Mouse (Mus musculus): Measurements from ENCODE around the gene Sdc3. TPM values are rescaled to one million over a fixed set of nuclear protein-coding genes. Genes with fewer than 3 reads are reported as not detected.

Sdc3 gene
- polyA plus RNA-seq (2016; fragmentation: Nextera tagmentation; extraction: Ambion mirVana), result 60.5 and 66.7 TPM in 2 replicates

DNA sequence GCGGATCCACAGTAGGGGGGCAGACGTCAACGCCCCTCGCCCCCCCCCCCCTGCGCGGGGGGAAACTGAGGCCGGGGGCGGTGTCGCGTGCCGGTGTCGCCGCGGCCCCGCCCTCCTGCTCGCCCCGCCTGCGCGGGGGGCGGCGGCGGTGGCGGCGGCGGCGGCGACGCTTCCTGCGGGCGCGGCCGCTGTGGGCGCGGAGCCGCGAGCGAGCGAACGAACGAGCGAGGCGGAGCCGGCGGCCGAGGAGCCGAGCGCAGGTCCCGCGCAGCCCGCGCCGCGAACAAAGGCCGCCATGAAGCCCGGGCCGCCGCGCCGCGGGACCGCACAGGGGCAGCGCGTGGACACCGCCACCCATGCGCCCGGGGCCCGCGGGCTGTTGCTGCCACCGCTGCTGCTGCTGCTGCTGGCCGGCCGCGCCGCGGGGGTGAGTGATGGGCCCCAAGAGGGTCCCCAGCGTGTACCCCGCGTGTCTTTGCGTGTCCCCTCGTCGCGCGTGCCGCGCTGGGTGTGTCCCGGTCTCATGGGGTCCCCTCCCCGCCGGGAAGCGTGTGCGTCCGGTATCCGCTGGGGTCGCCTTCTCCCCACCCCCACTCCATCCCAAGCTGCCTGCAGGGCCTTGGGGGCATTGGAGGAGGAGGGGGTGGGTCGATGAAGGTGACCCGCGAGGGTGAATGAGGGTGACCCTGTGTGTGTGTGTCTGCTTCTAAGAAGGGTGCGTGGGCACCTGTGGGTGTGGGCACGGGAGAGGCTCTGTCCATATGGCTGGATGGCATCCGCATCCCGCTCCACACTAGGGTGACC lies at the start of gene Sdc3:
Gene Sdc3 (plus strand): TSS at position 162 of the 804 bp plus-strand sequence.
- Histone ChIP-seq H3K4me3 (peak within 1 kb of the TSS; percentile 91), H3K27me3 (peaks cover 13% of the 10 kb centered on the region), H3K4me1 (peaks cover 38% of the 10 kb centered on the region), H3K27ac (peak within 1 kb of the TSS; percentile 84), H3K9me3 (replicated peaks) (no peaks in the 10 kb centered on the region), H3K9ac (peak within 1 kb of the TSS; percentile 98), H3K36me3 (no peaks in the 10 kb centered on the region), H3K4me2 (replicated peaks) (peak within 1 kb of the TSS; percentile 96)
- ATAC-seq (ENCODE audit: low FRiP score), result peak; percentile 36
- 3% methylated on average over 64 of the region's 99 CpGs for WGBS

GRCm38 (mm10) chr4:130744058-130744457 lies 48.3 kb upstream of the Sdc3 start:
- Histone ChIP-seq H3K36me3 (peaks cover 77% of the 10 kb centered on the region), H3K9ac (no peak overlapping the region), H3K4me1 (no peaks in the 10 kb centered on the region), H3K27ac (no peak overlapping the region), H3K27me3 (no peaks in the 10 kb centered on the region), H3K9me3 (replicated peaks) (no peaks in the 10 kb centered on the region), H3K4me3 (no peak overlapping the region), H3K4me2 (replicated peaks) (no peak overlapping the region)
- WGBS, result 90% methylated on average over 4 of the region's 4 CpGs
- ATAC-seq (ENCODE audit: low FRiP score), result no peak

DNA sequence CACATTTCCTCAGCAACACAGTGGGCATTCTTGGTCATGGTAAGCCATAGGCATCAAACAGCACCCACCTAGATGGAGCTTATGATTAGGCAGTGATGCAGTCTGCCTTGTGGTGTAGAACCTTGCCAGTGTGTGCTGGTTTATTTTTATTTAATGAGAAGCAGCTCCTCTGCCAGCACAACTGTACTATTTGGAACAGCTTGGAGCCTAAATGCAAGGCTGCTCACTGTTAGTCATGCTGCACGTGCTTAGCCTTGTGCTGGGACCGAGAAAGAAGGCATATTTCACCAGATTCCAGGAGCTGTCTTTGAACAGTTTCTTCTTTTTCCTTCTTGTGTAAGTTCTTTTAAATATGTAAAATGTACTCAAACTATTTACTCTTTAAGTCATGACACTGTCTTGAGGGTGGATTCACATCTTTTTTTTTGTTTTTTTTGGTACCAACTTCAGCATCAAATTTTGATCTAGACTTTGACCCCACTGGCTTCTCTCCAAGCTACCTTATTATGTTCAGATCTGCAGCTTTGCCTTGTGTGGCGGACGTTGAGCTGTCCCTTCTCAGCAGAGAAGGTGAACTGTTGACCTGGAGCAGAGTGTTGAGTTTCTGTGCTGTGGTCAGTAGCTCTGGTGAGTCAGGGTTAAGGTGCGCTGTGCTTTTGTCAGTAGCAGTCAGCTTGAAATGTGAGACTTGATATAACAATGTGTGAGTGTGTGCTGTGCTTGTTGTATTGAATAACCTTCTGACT lies 46.6 kb upstream of the Sdc3 start:
- WGBS, result 77% methylated on average over 5 of the region's 5 CpGs
- Histone ChIP-seq H3K27ac (no peak overlapping the region), H3K4me1 (no peaks in the 10 kb centered on the region), H3K36me3 (peaks cover 91% of the 10 kb centered on the region), H3K4me2 (replicated peaks) (no peak overlapping the region), H3K27me3 (no peaks in the 10 kb centered on the region), H3K4me3 (no peak overlapping the region), H3K9me3 (replicated peaks) (no peaks in the 10 kb centered on the region), H3K9ac (no peak overlapping the region)
- ATAC-seq (ENCODE audit: low FRiP score), result no peak

DNA sequence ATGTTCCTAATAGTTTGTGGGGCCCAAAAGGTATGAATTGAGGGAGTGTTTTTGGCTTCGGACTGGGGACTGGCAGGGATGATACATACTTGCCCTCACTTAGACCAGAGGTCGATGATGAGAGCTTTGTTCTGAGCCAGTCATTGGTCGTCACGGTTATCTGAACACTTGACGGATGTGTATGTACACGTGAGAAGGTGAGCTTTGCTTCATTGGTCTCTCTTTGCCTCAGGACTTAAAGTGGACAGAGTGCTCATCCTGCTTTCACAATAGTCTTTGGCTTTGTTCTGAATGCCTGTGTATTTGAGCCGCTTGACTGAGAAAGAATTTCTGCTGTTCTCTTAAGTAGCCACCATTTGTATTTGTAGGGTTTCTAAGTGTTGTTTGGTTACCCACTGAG lies 42.8 kb upstream of the Sdc3 start:
- Histone ChIP-seq H3K36me3 (peaks cover 93% of the 10 kb centered on the region), H3K4me1 (no peaks in the 10 kb centered on the region), H3K9ac (no peak overlapping the region), H3K27me3 (no peaks in the 10 kb centered on the region), H3K4me2 (replicated peaks) (no peak overlapping the region), H3K27ac (no peak overlapping the region), H3K4me3 (no peak overlapping the region), H3K9me3 (replicated peaks) (no peaks in the 10 kb centered on the region)
- no peak for ATAC-seq (ENCODE audit: low FRiP score)
- WGBS, result 71% methylated on average over 7 of the region's 7 CpGs

DNA sequence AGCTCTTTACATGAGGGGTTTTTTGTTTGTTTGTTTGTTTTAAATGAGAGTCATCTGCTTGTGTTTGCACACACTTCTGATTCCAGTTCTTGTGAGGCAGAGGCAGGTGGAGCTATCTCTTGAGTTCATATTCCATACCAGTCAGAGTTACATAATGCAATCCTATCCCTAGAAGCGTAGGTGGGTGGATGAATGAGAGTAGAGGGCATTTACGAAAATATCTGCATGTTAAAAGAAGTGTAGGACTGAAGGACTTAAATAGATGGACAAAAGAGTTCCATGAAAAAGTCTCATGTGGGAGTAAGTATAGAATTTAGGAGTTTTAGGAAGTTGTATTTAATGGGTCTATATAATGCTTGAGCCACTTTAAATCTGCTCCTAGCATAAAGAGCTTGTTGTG lies 40.4 kb upstream of the Sdc3 start:
- Histone ChIP-seq H3K27ac (no peak overlapping the region), H3K4me1 (no peaks in the 10 kb centered on the region), H3K9ac (no peak overlapping the region), H3K27me3 (no peaks in the 10 kb centered on the region), H3K4me3 (no peak overlapping the region), H3K9me3 (replicated peaks) (no peaks in the 10 kb centered on the region), H3K4me2 (replicated peaks) (no peak overlapping the region), H3K36me3 (peaks cover 87% of the 10 kb centered on the region)
- WGBS, result 91% methylated on average over 2 of the region's 2 CpGs
- ATAC-seq (ENCODE audit: low FRiP score), result no peak

DNA sequence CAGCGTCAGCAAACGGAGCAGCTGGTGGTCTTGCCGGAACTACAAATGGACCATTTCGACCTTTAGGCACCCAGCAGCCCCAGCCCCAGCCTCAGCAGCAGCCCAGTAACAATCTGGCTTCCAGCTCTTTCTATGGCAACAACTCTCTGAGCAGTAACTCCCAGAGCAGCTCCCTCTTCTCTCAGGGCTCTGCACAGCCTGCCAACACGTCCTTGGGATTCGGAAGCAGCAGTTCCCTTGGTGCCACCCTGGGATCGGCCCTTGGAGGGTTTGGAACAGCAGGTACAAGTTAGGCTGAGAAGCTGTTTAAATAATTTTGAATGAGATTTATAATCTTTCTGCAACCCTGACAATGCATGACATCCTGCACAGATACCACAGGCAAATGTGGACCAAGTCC lies 39.7 kb upstream of the Sdc3 start:
- Histone ChIP-seq H3K4me2 (replicated peaks) (no peak overlapping the region), H3K9ac (no peak overlapping the region), H3K36me3 (peaks cover 83% of the 10 kb centered on the region), H3K4me1 (no peaks in the 10 kb centered on the region), H3K4me3 (no peak overlapping the region), H3K9me3 (replicated peaks) (no peaks in the 10 kb centered on the region), H3K27me3 (no peaks in the 10 kb centered on the region), H3K27ac (no peak overlapping the region)
- ATAC-seq (ENCODE audit: low FRiP score), result no peak
- WGBS, result 75% methylated on average over 7 of the region's 7 CpGs

GRCm38 (mm10) chr4:130753755-130754154 lies 38.6 kb upstream of the Sdc3 start:
- H3K36me3 ChIP-seq, result peaks cover 79% of the 10 kb centered on the region
- H3K4me3 ChIP-seq, result no peak overlapping the region
- H3K4me2 ChIP-seq (replicated peaks), result no peak overlapping the region
- 80% methylated on average over 5 of the region's 5 CpGs for WGBS
- H3K9me3 ChIP-seq (replicated peaks), result no peaks in the 10 kb centered on the region
- no peak overlapping the region for H3K9ac ChIP-seq
- ATAC-seq (ENCODE audit: low FRiP score), result no peak
- no peaks in the 10 kb centered on the region for H3K27me3 ChIP-seq
- H3K27ac ChIP-seq, result no peak overlapping the region
- H3K4me1 ChIP-seq, result no peaks in the 10 kb centered on the region

DNA sequence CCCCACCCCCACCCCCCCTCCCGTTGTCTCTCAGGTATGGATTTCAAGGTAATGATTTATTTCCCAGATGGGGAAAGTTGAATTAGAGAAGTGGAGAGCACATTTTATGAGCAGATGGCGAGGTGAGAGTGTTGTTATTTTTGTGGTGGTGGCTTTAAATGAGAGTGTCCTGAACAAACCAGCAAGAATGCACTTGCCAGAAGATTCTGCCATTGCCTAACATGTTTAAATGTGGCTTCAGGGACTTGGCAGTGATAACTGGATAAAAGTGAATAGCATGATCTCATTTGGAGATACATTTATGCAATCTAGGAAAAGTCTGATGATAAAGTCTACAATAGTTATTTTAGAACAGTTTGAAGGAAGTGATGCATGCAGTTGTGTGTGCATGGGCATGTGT lies 37.6 kb upstream of the Sdc3 start:
- Histone ChIP-seq H3K9ac (no peak overlapping the region), H3K36me3 (peaks cover 76% of the 10 kb centered on the region), H3K4me2 (replicated peaks) (no peak overlapping the region), H3K27ac (no peak overlapping the region), H3K4me1 (no peaks in the 10 kb centered on the region), H3K4me3 (no peak overlapping the region), H3K9me3 (replicated peaks) (no peaks in the 10 kb centered on the region), H3K27me3 (no peaks in the 10 kb centered on the region)
- ATAC-seq (ENCODE audit: low FRiP score), result no peak
- WGBS, result 84% methylated on average over 2 of the region's 2 CpGs

- no peaks in the 10 kb centered on the region for H3K4me1 ChIP-seq
- WGBS, result 92% methylated on average over 2 of the region's 2 CpGs
- no peaks in the 10 kb centered on the region for H3K9me3 ChIP-seq (replicated peaks)
- no peak overlapping the region for H3K4me3 ChIP-seq
- H3K27ac ChIP-seq, result no peak overlapping the region
- H3K27me3 ChIP-seq, result no peaks in the 10 kb centered on the region
- peaks cover 75% of the 10 kb centered on the region for H3K36me3 ChIP-seq
- H3K9ac ChIP-seq, result no peak overlapping the region
- no peak for ATAC-seq (ENCODE audit: low FRiP score)
- no peak overlapping the region for H3K4me2 ChIP-seq (replicated peaks)
Observed at GRCm38 (mm10) chr4:130759875-130760274, 32.5 kb upstream of the Sdc3 start.

DNA sequence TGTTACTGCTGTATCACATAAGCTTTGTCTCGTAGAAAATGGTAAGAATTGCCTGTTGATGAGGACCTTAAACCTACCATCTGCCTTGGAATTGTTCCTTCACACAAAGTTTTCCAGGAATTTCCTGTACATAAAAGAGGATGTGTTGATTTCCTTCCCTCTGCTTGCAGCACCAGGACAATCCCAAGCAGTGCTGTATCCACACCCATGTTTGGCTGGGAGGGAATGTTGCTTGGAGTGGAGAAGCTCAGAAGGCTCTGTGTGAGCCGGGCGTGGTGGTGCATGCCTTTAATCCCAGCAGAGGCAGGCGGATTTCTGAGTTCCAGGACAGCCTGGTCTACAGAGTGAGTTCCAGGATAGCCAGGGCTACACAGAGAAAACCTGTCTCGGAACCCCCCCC lies 30.5 kb upstream of the Sdc3 start:
- no peak for ATAC-seq (ENCODE audit: low FRiP score)
- 94% methylated on average over 5 of the region's 5 CpGs for WGBS
- Histone ChIP-seq H3K9ac (no peak overlapping the region), H3K9me3 (replicated peaks) (no peaks in the 10 kb centered on the region), H3K27me3 (no peaks in the 10 kb centered on the region), H3K4me2 (replicated peaks) (no peak overlapping the region), H3K4me3 (no peak overlapping the region), H3K36me3 (peaks cover 79% of the 10 kb centered on the region), H3K27ac (no peak overlapping the region), H3K4me1 (no peaks in the 10 kb centered on the region)

DNA sequence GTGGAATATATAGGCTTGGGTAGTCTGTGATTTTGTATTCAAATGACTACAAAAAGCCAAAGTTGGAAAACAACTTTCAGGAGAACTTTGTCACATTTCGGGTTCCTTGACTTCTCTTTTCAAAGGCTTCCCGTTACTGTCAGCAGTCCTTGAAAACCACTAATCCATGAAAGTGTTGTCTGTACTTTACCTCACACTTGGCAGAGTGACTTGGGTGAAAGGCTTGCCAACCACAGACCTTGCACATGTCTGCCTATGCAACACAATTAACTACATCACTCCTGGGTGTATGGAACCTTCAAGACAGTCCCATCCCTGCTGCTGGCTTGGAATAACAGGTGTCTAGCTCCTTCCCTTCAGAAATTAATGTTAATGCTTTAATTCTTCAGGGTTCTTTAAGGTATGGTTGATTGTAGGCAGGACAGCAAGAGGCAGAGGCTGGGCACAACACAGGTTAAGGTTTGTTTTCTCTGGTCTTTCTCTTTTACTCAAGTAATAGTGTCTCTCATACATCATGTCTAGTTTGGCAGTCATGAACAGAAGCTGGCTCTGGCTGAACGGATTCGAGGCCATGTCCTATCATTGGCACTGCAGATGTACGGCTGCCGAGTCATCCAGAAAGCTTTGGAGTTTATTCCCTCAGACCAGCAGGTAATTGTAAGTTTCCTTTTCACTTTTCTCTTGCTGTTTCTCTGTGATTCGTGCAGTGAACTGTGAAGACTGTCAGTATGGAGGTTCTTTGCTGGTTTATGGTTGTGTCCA lies 26.8 kb upstream of the Sdc3 start:
- Histone ChIP-seq H3K9ac (no peak overlapping the region), H3K9me3 (replicated peaks) (no peaks in the 10 kb centered on the region), H3K4me3 (no peak overlapping the region), H3K4me2 (replicated peaks) (no peak overlapping the region), H3K27me3 (no peaks in the 10 kb centered on the region), H3K27ac (no peak overlapping the region), H3K4me1 (no peaks in the 10 kb centered on the region), H3K36me3 (peaks cover 82% of the 10 kb centered on the region)
- ATAC-seq (ENCODE audit: low FRiP score), result no peak
- 93% methylated on average over 7 of the region's 7 CpGs for whole genome bisulfite sequencing

DNA sequence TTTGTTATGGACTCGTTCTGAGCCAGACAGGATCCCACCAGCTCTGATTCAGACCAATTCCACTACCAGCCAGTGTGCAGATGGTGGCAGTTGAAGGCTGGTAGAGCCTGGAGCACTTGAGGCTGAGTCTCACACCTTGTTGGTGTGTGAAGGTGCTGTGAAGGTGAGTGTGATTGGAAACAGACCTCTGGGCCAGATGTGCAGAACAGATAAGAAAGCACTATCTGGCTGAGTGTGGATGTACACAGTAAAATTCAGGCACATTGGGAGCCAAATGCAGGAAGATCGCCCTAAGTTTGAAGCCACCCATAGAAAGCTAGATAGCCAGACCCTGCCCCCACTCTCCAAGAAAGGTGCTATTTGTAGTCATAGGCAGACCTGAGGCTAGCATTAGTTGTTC lies 25.9 kb upstream of the Sdc3 start:
- H3K4me2 ChIP-seq (replicated peaks), result no peak overlapping the region
- H3K4me3 ChIP-seq, result no peak overlapping the region
- no peaks in the 10 kb centered on the region for H3K27me3 ChIP-seq
- WGBS, result 89% methylated on average over 2 of the region's 2 CpGs
- no peak for ATAC-seq (ENCODE audit: low FRiP score)
- H3K9me3 ChIP-seq (replicated peaks), result no peaks in the 10 kb centered on the region
- no peak overlapping the region for H3K27ac ChIP-seq
- no peaks in the 10 kb centered on the region for H3K4me1 ChIP-seq
- no peak overlapping the region for H3K9ac ChIP-seq
- peaks cover 82% of the 10 kb centered on the region for H3K36me3 ChIP-seq

All from hindbrain, embryonic 12.5 days (tissue).